Mouse (Mus musculus): Measurements from ENCODE around the gene Pmvk. TPM values are rescaled to one million over a fixed set of nuclear protein-coding genes. Genes with fewer than 3 reads are reported as not detected.

The Pmvk gene
- polyA plus RNA-seq, 1 experiment from 2014 or later, result 48.0 TPM

- ATAC-seq (ENCODE audit: insufficient read depth), result no peak
- H3K9ac ChIP-seq, result no peak overlapping the region
Observed at GRCm38 (mm10) chr3:89455786-89456285, 1.5 kb downstream of the Pmvk start.

GRCm38 (mm10) chr3:89456726-89457665 lies 2.7 kb downstream of the Pmvk start:
- TF ChIP-seq CTCF (IDR thresholded peaks at IDR 0.05; ENCODE audit: low read depth), result peak; percentile 77
- H3K27me3 ChIP-seq (ENCODE audit: insufficient read depth, low read length), result no peaks in the 10 kb centered on the region
- no peak overlapping the region for H3K27ac ChIP-seq (ENCODE audit: low read depth)
- H3K4me2 ChIP-seq, result no peak overlapping the region
- no peaks in the 10 kb centered on the region for H3K4me1 ChIP-seq (ENCODE audit: insufficient read depth)
- DNase-seq (peak; percentile 84), ATAC-seq (ENCODE audit: insufficient read depth) (no peak)
- H3K36me3 ChIP-seq (ENCODE audit: insufficient read depth), result no peaks in the 10 kb centered on the region
- no peak overlapping the region for H3K9ac ChIP-seq
- no peaks in the 10 kb centered on the region for H3K9me3 ChIP-seq (ENCODE audit: low read depth, low read length)
- H3K4me3 ChIP-seq (ENCODE audit: low read depth, low read length), result no peak overlapping the region
- 38% methylated on average over 10 of the region's 10 CpGs for whole genome bisulfite sequencing

More at GRCm38 (mm10) chr3:89455786-89456285, 1.5 kb downstream of the Pmvk start:
- TF ChIP-seq CTCF (IDR thresholded peaks at IDR 0.05; ENCODE audit: low read depth), result no peak
- 31% methylated on average over 1 of the region's 1 CpGs for WGBS
- no peaks in the 10 kb centered on the region for H3K36me3 ChIP-seq (ENCODE audit: insufficient read depth)
- H3K9me3 ChIP-seq (ENCODE audit: low read depth, low read length), result no peaks in the 10 kb centered on the region
- H3K27me3 ChIP-seq (ENCODE audit: insufficient read depth, low read length), result no peaks in the 10 kb centered on the region
- no peak overlapping the region for H3K4me2 ChIP-seq
- no peak overlapping the region for H3K27ac ChIP-seq (ENCODE audit: low read depth)
- H3K4me3 ChIP-seq (ENCODE audit: low read depth, low read length), result no peak overlapping the region
- 0 out of 2 replicates have a peak, but pooled peaks cover 3% of the 10 kb centered on the region for H3K4me1 ChIP-seq (ENCODE audit: insufficient read depth)
- DNase-seq, result no peak

GRCm38 (mm10) chr3:89458372-89458964 lies 4.1 kb downstream of the Pmvk start:
- DNase-seq (no peak), ATAC-seq (ENCODE audit: insufficient read depth) (peak; percentile 59)
- no peak for TF ChIP-seq CTCF (IDR thresholded peaks at IDR 0.05; ENCODE audit: low read depth)
- WGBS, result 27% methylated on average over 13 of the region's 13 CpGs
- no peaks in the 10 kb centered on the region for H3K36me3 ChIP-seq (ENCODE audit: insufficient read depth)
- H3K9ac ChIP-seq, result no peak overlapping the region; the same call in 1 of the 2 replicates
- H3K27ac ChIP-seq (ENCODE audit: low read depth), result peak overlapping the region; percentile 79
- H3K4me3 ChIP-seq (ENCODE audit: low read depth, low read length), result peak overlapping the region; percentile 57
- no peaks in the 10 kb centered on the region for H3K4me1 ChIP-seq (ENCODE audit: insufficient read depth)
- H3K4me2 ChIP-seq, result peak overlapping the region; percentile 83
- H3K9me3 ChIP-seq (ENCODE audit: low read depth, low read length), result no peaks in the 10 kb centered on the region
- H3K27me3 ChIP-seq (ENCODE audit: insufficient read depth, low read length), result no peaks in the 10 kb centered on the region

- H3K36me3 ChIP-seq (ENCODE audit: insufficient read depth), result no peaks in the 10 kb centered on the region
- no peaks in the 10 kb centered on the region for H3K9me3 ChIP-seq (ENCODE audit: low read depth, low read length)
- WGBS, result 1% methylated on average over 35 of the region's 36 CpGs
- peak overlapping the region; percentile 66 for H3K9ac ChIP-seq
- TF ChIP-seq CTCF (IDR thresholded peaks at IDR 0.05; ENCODE audit: low read depth), result no peak
- H3K27ac ChIP-seq (ENCODE audit: low read depth), result peak overlapping the region; percentile 79
- DNase-seq, result peak; percentile 96
- peak overlapping the region; percentile 83 for H3K4me2 ChIP-seq
- ATAC-seq (ENCODE audit: insufficient read depth), result peak; percentile 91
- no peaks in the 10 kb centered on the region for H3K4me1 ChIP-seq (ENCODE audit: insufficient read depth)
- peak overlapping the region; percentile 57 for H3K4me3 ChIP-seq (ENCODE audit: low read depth, low read length)
- no peaks in the 10 kb centered on the region for H3K27me3 ChIP-seq (ENCODE audit: insufficient read depth, low read length)
Observed at GRCm38 (mm10) chr3:89458965-89459807, 4.8 kb downstream of the Pmvk start.

GRCm38 (mm10) chr3:89468268-89468667 lies 13.9 kb downstream of the Pmvk start:
- Histone ChIP-seq H3K4me1 (ENCODE audit: insufficient read depth) (no peaks in the 10 kb centered on the region), H3K4me2 (no peak overlapping the region), H3K9me3 (ENCODE audit: low read depth, low read length) (no peaks in the 10 kb centered on the region), H3K9ac (no peak overlapping the region), H3K4me3 (ENCODE audit: low read depth, low read length) (no peak overlapping the region), H3K36me3 (ENCODE audit: insufficient read depth) (peaks cover 13% of the 10 kb centered on the region; the same call in 1 of the 2 replicates), H3K27me3 (ENCODE audit: insufficient read depth, low read length) (no peaks in the 10 kb centered on the region), H3K27ac (ENCODE audit: low read depth) (no peak overlapping the region)
- no peak for TF ChIP-seq CTCF (IDR thresholded peaks at IDR 0.05; ENCODE audit: low read depth)
- WGBS, result 53% methylated on average over 4 of the region's 4 CpGs
- DNase-seq (no peak), ATAC-seq (ENCODE audit: insufficient read depth) (no peak)

- Histone ChIP-seq H3K27me3 (ENCODE audit: insufficient read depth, low read length) (no peaks in the 10 kb centered on the region), H3K4me1 (ENCODE audit: insufficient read depth) (no peaks in the 10 kb centered on the region), H3K4me3 (ENCODE audit: low read depth, low read length) (no peak overlapping the region), H3K9me3 (ENCODE audit: low read depth, low read length) (no peaks in the 10 kb centered on the region), H3K36me3 (ENCODE audit: insufficient read depth) (peaks cover 13% of the 10 kb centered on the region; the same call in 1 of the 2 replicates), H3K27ac (ENCODE audit: low read depth) (no peak overlapping the region), H3K4me2 (no peak overlapping the region), H3K9ac (no peak overlapping the region)
- 64% methylated on average over 7 of the region's 7 CpGs for WGBS
- DNase-seq, result no peak
- no peak for TF ChIP-seq CTCF (IDR thresholded peaks at IDR 0.05; ENCODE audit: low read depth)
- no peak for ATAC-seq (ENCODE audit: insufficient read depth)
Observed at GRCm38 (mm10) chr3:89472280-89472679, 17.9 kb downstream of the Pmvk start.
